13 mouse cellular contexts compared by ENCODE assay signal in genomic region chr12:84202561-84202960, GRCm38 (mm10). TPM values are rescaled to one million over a fixed set of nuclear protein-coding genes. Genes with fewer than 3 reads are reported as not detected.
DNase-seq lines count a peak whose midpoint lies in the region; ATAC-seq and TF ChIP-seq lines count a peak whose summit lies in the region.
"Had no signal": no experiment of that assay in that cellular context is flagged by ENCODE, and none has a peak within 500 bp of the region (broad histone marks: within the 10 kb centered on the region; RNA-seq: fewer than 3 reads in every experiment).

No protein-coding gene starts in this region.

- DNase-seq in heart, adult 11 months: peak; percentile 94
- DNase-seq in heart, adult 2 months: no peak
- peak; percentile 80 for DNase-seq in A20 (ENCODE audit: low read depth, low spot score)
- DNase-seq in liver, embryonic 14.5 days (ENCODE audit: low read depth in 3 of 3, low spot score in 3 of 3): no peak
- no peak for DNase-seq in cerebellum, postnatal 14 days
- DNase-seq in kidney, adult 8-10 months: no peak
- DNase-seq: adrenal gland, adult 8-10 months; cerebellum, adult 11-12 months; gastrocnemius, postnatal 25 days; layer of hippocampus, adult 9-11 months had no signal

- H3K4me1 ChIP-seq in heart, adult 2 months (ENCODE audit: control insufficient read depth, insufficient read depth, low read length): peaks cover 38% of the 10 kb centered on the region
- H3K4me1 ChIP-seq in bone marrow, adult 2 months (ENCODE audit: control insufficient read depth, insufficient read depth, low read length): peaks cover 38% of the 10 kb centered on the region
- peaks cover 66 to 74% of the 10 kb centered on the region in 2 experiments for H3K4me1 ChIP-seq in liver, embryonic 14.5 days (replicated peaks; ENCODE audit: control insufficient read depth in 2 of 2, insufficient read depth in 2 of 2, low read length in 1 of 2)

- peaks cover 18% of the 10 kb centered on the region for H3K79me2 ChIP-seq in heart, adult 2 months (replicated peaks; ENCODE audit: control insufficient read depth, insufficient read depth, low read length)

- no peak overlapping the region for H3K9ac ChIP-seq in heart, adult 2 months (ENCODE audit: low read depth, low read length)
- H3K9ac ChIP-seq in liver, embryonic 14.5 days (replicated peaks): peak overlapping the region; percentile 95

- TF ChIP-seq POLR2A in heart, adult 2 months (IDR thresholded peaks at IDR 0.05; ENCODE audit: insufficient read depth, low read depth, low read length): no peak
- no peak for TF ChIP-seq POLR2A in bone marrow, adult 2 months (IDR thresholded peaks at IDR 0.05; ENCODE audit: borderline replicate concordance, control insufficient read depth, low read depth, low read length)

- H3K36me3 ChIP-seq in heart, adult 2 months (ENCODE audit: control insufficient read depth, insufficient read depth, low read length): peaks cover 8% of the 10 kb centered on the region
- H3K36me3 ChIP-seq in liver, embryonic 14.5 days (replicated peaks; ENCODE audit: control insufficient read depth, insufficient read depth, low read depth): no peaks in the 10 kb centered on the region; the same call in 1 of the 2 replicates

- WGBS in heart, adult 2 months: 71% methylated on average over 10 of the region's 10 CpGs
- WGBS in bone marrow, adult 2 months: 32% methylated on average over 10 of the region's 10 CpGs
- WGBS in liver, embryonic 14.5 days (ENCODE audit: insufficient replicate concordance): 45% methylated on average over 10 of the region's 10 CpGs

- H3K27me3 ChIP-seq in heart, adult 2 months (ENCODE audit: control insufficient read depth, insufficient read depth, low read length): no peaks in the 10 kb centered on the region
- no peaks in the 10 kb centered on the region for H3K27me3 ChIP-seq in liver, embryonic 14.5 days (ENCODE audit: control insufficient read depth, insufficient read depth, low read length)

- no peaks in the 10 kb centered on the region for H3K9me3 ChIP-seq in liver, embryonic 14.5 days (ENCODE audit: control insufficient read depth, low read length)

- H3K4me2 ChIP-seq in liver, embryonic 14.5 days (ENCODE audit: low read depth): peak overlapping the region; percentile 79

- H3K27ac ChIP-seq in heart, adult 2 months: no peak overlapping the region
- H3K27ac ChIP-seq in bone marrow, adult 2 months (ENCODE audit: control insufficient read depth, insufficient read depth, low read depth, low read length, poor library complexity): peak overlapping the region; percentile 83
- peak overlapping the region; percentile 100 for H3K27ac ChIP-seq in liver, embryonic 14.5 days

- no peak for TF ChIP-seq EP300 in heart, adult 2 months (IDR thresholded peaks at IDR 0.05; ENCODE audit: insufficient read depth, low read depth, low read length)
- TF ChIP-seq EP300 in liver, embryonic 14.5 days (IDR thresholded peaks at IDR 0.05; ENCODE audit: low read depth): no peak

- H3K4me3 ChIP-seq in heart, adult 2 months: no peak overlapping the region
- H3K4me3 ChIP-seq in bone marrow, adult 2 months (replicated peaks; ENCODE audit: control insufficient read depth, low read depth, low read length): no peak overlapping the region
- peak overlapping the region; percentile 4 to 45; a peak in 1 of 4 replicates for H3K4me3 ChIP-seq in liver, embryonic 14.5 days (ENCODE audit: insufficient read depth in 1 of 2, low read depth in 2 of 2, low read length in 2 of 2)

- no peak for ATAC-seq in liver, embryonic 14.5 days (ENCODE audit: insufficient read depth)
- no peak for ATAC-seq in megakaryocyte-erythroid progenitor cell, adult 5-6 weeks (replicated peaks; ENCODE audit: low FRiP score, low TSS enrichment, poor library complexity, severe bottlenecking)
- ATAC-seq: midbrain, embryonic 16.5 days had no signal

- intact Hi-C loops in heart, adult 2 months (cut with DNase I): no loop called here

- no peak for TF ChIP-seq CTCF in heart, adult 2 months (IDR thresholded peaks at IDR 0.05)
- no peak for TF ChIP-seq CTCF in bone marrow, adult 2 months (IDR thresholded peaks at IDR 0.05; ENCODE audit: control insufficient read depth, insufficient read depth, low read length)
- TF ChIP-seq CTCF in liver, embryonic 14.5 days (IDR thresholded peaks at IDR 0.05; ENCODE audit: low read depth): no peak

RNA-seq across cellular contexts. Expression of gene Elmsan1, which starts 16.1 kb away (rescaled TPM):
- 10 to 100 TPM; 12.3 to 14.7 TPM for total RNA-seq in heart, adult 2 months (2021)
- polyA plus RNA-seq in heart, adult 2 months (2012; rRNA removed): 8.1 and 8.4 TPM in 2 replicates
- 12.5 and 20.0 TPM in 2 replicates for polyA plus RNA-seq in bone marrow, adult 2 months (2011; ENCODE audit: insufficient read depth, insufficient read length, low replicate concordance, missing spikeins)
- polyA plus RNA-seq in liver, embryonic 14.5 days (2012; rRNA removed): 3.9 and 4.3 TPM in 2 replicates
- polyA plus RNA-seq in liver, embryonic 14.5 days (2014; fragmentation: Nextera tagmentation; extraction: Ambion mirVana): 4.5 and 5.1 TPM in 2 replicates
- total RNA-seq in megakaryocyte-erythroid progenitor cell, adult 5-6 weeks (2014; fragmentation: Nextera tagmentation): 29.6 and 42.1 TPM in 2 replicates
- 12.9 and 13.2 TPM in 2 replicates for total RNA-seq in megakaryocyte-erythroid progenitor cell, adult 5-6 weeks (2017)

RNA-seq across cellular contexts. Expression of gene Pnma1, which starts 54.3 kb away (rescaled TPM):
- total RNA-seq in heart, adult 2 months (2021): under 1 TPM; 0.10 to 0.20 TPM
- 0.04 and 0.06 TPM in 2 replicates for polyA plus RNA-seq in heart, adult 2 months (2012; rRNA removed)
- polyA plus RNA-seq in bone marrow, adult 2 months (2011; ENCODE audit: insufficient read depth, insufficient read length, low replicate concordance, missing spikeins): 1.8 and 2.8 TPM in 2 replicates
- polyA plus RNA-seq in liver, embryonic 14.5 days (2012; rRNA removed): 0.09 and 0.10 TPM in 2 replicates
- polyA plus RNA-seq in liver, embryonic 14.5 days (2014; fragmentation: Nextera tagmentation; extraction: Ambion mirVana): 0.05 and 0.11 TPM in 2 replicates
- total RNA-seq in megakaryocyte-erythroid progenitor cell, adult 5-6 weeks (2014; fragmentation: Nextera tagmentation): not detected in 2 replicates
- total RNA-seq in megakaryocyte-erythroid progenitor cell, adult 5-6 weeks (2017): 1.2 TPM in 1 of 2 replicates, not detected in the other

Comparison
In these comparisons a context has a peak if more than half of its experiments do, and no peak if none do; other contexts are left out.
1. DNase-seq: peak in heart, adult 11 months (single experiment) and A20 (single experiment); none in heart, adult 2 months (0 of 2), liver, embryonic 14.5 days (0 of 3), cerebellum, postnatal 14 days (0 of 2) and kidney, adult 8-10 months (0 of 2).
2. H3K4me3 ChIP-seq: peak in liver, embryonic 14.5 days (2 of 2); none in heart, adult 2 months (single experiment) and bone marrow, adult 2 months (single experiment).